Mouse (Mus musculus) inflammation-experienced regulatory T-cells, adult 6 months (primary cell): ENCODE data around the gene Rpl7l1. TPM values are rescaled to one million over a fixed set of nuclear protein-coding genes. Genes with fewer than 3 reads are reported as not detected.
"Not testable (repeated sequence)": the region's sequence is repeated elsewhere in the genome, so short reads cannot be mapped to it uniquely, and the experiment has no call there.

Experiments used
- ATAC-seq: one replicate; pipeline ENCODE4 v1.8.0; 2017
- polyA plus RNA-seq, 3 experiments: library from polyadenylated mRNA; unstranded; fragments of 100-300 nt; shearing (Covaris generic); gene quantifications; one replicate each; pipeline ENCODE4 v1.2.1; 2017

Gene Rpl7l1
- polyA plus RNA-seq, 3 experiments from 2014 or later: 120 to 149 (median 139) TPM

- ATAC-seq: no peak
Observed at GRCm38 (mm10) chr17:46774131-46774472, 8.4 kb downstream of the Rpl7l1 start.

GRCm38 (mm10) chr17:46773278-46774130, 9.0 kb downstream of the Rpl7l1 start:
- ATAC-seq: no peak

DNA sequence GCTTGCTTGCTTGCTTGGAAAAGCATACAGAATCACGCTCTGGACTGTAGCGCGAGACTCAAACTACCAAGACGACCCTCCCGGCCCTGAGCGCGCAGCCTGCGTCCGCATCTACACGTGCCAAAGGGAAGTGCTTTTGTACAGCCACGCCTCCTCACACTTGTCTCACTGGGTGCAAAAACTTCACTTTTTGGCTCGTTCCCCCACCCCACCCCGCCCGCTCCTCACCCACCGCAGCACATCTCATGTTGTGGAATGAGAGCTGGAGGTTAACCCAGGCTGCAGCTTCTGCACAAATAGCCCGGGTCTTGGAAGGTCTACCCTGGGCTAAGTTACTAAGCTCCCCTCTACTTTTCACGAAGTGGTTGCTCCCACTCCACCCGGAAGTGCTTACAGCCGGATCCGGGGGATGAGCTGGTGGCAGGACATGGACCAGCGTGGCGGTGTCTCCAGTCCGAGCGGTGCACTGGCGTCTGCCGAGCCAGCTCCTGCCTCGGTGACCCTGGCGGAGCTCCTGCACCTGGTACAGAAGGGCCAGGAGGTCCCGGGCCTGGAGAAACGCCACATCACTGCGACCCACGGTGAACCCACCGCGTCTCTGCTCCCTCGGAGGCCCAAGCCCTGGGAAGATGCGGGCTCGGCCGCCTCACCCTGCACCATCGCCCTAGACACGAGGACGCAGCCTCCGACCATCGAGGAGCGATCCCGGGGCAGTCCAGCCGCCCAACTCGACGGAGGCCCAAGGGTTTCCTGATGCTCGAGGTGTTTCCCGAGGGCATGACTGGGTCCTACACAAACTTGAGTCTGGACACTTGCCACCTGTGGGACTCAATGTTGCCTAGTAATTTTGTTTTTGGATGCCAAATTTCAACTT, 9.8 kb downstream of the Rpl7l1 start, which contains the start of gene 2310039H08Rik:
TSS of gene 2310039H08Rik (plus strand) at position 232 of the 874 bp plus-strand sequence.
- ATAC-seq: peak; percentile 86

GRCm38 (mm10) chr17:46772038-46772403, 10.5 kb downstream of the Rpl7l1 start:
- ATAC-seq: no peak

GRCm38 (mm10) chr17:46771616-46772015, 10.9 kb downstream of the Rpl7l1 start:
- ATAC-seq: no peak

- ATAC-seq: no peak
Observed at GRCm38 (mm10) chr17:46771025-46771424, 11.4 kb downstream of the Rpl7l1 start.

DNA sequence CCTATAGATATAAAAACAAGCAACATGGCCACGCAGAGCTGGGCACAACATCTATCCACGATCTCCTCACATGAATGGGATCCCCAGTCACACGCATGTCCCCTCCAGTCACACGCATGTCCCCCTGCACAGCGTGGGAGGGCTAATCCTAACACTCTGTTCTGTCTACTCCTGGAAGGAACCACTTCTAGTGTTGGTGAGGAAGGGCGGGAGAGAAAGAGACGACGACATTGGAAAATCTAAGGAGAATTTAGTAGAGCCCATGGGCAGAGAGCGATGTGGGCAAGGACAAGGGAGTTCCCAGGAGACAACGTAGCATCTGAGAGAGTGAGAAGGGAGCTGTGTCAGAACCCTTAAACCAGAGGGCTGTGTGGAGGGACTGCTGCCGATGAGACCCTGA, 11.9 kb downstream of the Rpl7l1 start:
- no peak for ATAC-seq

- ATAC-seq: no peak
Observed at GRCm38 (mm10) chr17:46767868-46768267, 14.6 kb downstream of the Rpl7l1 start.

GRCm38 (mm10) chr17:46764916-46765315, 17.6 kb downstream of the Rpl7l1 start:
- not testable (repeated sequence) for ATAC-seq

DNA sequence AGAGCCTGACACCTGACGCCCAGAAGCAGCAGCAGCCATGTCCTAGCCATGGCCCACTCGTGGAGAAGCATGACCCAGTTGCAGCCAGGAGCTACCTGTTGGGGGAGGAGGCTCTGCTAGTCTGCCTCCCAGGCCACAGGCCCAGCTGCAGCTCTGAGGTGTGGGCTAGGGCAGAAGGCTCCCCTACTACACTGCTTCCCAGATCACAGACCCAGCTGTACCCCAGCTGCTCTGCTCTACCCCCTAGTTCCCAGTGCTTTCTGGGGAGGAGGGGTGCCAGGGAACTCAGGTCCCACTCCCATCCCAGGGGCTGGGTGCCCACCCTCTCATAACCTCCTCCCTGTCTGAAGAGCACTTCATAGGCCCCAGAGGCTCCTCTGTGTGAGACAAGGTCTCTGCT, 18.9 kb downstream of the Rpl7l1 start, which contains the start of gene Ptcra:
TSS of gene Ptcra (minus strand) at position 169 of the 400 bp plus-strand sequence.
- no peak for ATAC-seq

DNA sequence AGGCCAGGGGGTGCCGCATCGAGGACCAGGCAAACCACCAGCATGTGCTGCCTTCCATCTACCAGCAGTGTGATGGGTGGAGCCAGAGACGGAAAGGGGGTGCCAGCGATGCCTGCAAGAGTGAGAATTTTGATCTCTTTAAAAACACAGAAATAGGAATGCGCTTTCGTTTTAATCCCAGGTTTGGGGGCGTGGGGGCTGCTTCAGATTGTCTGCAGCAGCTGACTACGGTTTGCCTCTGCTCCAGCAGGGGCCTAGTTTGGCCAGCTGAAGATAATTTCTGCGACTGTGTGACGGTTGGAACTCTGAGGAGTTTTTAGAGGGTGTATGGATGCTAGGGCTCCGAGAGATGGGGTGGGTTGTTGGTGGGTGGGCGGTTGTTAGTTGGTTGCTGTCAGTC, 23.7 kb downstream of the Rpl7l1 start:
- no peak for ATAC-seq

- ATAC-seq: peak; percentile 97
Observed at GRCm38 (mm10) chr17:46751794-46752556, 30.5 kb downstream of the Rpl7l1 start, which contains the start of gene Cnpy3. Cnpy3 (minus strand) TSS chr17:46752214.

DNA sequence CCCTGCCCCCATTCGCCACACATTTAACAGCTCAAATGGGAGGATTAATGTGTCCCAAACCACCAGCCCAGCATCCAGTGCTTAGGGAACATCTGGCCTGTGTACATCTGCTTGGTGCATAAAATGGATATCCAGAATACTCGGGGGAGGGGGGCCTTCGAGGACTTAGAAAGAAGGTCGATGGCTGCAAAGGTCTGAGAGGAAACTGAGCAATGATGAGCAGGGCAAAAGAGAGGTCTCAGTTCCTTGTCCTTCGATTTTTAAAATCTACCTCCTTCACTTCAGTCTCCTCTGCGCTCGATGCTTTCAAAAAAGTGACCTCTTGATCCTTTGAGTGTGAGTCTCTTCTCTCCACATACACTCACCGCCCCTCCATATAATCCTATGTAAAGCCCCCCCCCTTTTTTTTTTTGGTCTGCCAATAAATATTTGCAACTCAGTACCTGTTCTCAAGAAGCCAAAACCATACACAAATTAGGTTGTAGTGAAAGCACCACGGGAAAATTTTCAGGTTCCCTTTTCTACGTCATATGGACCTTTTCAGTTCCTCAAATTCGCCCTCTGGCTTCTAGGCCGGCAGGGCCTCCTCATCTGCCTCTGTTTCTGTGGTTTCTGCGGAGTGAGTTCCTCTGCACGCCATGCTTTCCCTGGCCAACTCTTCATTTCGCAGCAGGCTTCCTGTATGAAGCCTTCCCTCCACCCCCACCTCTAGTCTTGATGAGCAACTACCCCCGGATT, 31.2 kb downstream of the Rpl7l1 start:
- peak; percentile 32 for ATAC-seq

DNA sequence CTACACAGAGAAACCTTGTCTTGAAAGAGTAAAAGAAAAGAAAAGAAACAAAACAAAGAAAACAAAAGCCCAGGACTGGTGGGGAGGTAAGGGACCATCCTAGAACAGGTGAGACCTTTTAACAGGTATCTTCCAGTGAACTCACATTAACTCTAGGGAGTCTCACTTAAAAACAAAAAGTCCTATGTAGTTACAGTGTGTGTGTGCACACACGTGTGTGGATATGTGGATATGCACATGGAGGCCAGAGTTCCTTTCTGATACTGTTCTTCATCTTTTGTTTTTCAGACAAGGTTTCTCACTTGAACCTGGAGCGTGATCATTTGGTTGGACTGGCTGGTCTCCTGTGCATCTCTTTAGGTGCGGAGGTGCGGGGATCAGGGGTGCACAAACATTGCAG, 31.9 kb downstream of the Rpl7l1 start:
- no peak for ATAC-seq

DNA sequence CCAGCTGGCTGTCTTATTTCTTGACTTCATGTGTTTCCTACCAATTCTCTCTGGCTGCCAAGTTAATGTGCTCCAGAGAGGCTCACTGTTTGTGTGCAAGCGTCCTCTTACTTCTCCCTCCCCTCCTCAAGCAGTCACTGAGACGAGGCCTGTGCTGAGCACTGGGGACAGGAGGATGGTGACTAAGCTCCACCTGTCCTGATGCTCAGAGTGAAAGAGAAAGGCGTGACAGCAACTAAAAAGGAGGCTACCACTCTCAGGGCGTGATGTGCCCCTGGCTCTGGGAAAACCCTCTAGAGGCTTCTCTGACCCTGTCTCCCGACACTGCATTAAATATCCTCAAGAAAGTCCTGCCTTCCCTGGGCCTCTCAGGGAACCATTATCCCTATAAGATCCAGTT, 33.2 kb downstream of the Rpl7l1 start:
- ATAC-seq: no peak

- no peak for ATAC-seq
Observed at GRCm38 (mm10) chr17:46747806-46748205, 34.7 kb downstream of the Rpl7l1 start.

- ATAC-seq: no peak
Observed at GRCm38 (mm10) chr17:46747234-46747633, 35.2 kb downstream of the Rpl7l1 start.

DNA sequence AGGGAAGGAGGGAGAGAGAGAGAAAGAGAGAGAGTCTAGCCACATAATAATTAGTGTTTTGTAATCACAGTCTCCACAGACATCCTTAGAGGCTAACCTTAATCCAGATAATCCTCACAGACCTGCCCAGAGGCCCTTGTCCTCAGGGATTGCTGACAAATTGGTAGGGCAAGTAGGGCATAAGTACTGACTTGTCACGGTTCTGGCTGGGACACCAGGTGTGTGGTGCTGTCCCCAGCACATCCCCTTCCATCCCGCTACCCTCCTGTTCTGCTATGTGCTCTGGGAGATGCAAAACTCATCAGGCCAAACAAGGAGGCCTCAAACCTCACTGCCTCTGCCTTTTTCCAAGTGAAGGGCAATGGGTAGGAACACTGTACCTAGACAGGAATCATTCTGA, 37.0 kb downstream of the Rpl7l1 start:
- ATAC-seq: no peak

DNA sequence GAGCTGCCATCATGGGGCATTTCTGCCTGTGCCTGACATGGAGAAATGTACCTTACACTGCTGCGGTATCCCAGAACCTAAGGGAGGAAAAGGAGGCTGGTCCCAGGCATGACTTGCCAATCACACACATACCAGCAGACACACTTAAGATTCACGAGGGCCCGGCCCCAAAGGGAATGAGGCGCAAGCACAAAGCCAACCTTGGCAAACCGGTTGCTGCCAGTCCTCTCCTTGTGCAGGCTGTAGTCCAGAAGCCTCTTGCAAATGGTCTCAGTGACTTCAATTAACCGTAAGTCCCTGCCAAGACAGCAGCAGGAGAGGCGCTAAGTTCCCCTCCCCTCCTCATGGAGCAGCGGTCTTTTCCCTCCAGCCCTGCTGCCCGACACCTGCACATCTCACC, 39.5 kb downstream of the Rpl7l1 start:
- ATAC-seq: no peak

- no peak for ATAC-seq
Observed at GRCm38 (mm10) chr17:46741305-46741704, 41.2 kb downstream of the Rpl7l1 start.

DNA sequence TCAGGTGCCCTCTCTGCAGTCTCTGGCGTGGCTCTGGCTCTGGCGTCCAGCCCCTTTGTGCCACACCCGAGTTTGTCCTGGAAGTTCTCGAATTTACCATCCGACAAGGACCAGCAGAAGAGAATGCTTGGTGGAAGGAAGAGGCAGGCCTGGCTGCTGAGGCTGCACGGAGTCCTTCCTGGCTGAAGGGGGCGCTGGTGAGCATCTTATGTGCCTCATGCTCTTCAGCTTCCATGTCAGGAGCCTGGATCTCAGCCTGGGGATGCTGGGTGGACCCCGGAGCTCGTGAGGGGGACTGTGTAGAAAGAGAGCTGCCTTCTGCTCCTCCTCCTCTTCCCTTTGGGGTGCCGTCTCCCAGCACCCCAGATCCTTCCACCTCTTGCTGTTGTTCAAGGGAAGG, 46.3 kb downstream of the Rpl7l1 start:
- ATAC-seq: no peak

DNA sequence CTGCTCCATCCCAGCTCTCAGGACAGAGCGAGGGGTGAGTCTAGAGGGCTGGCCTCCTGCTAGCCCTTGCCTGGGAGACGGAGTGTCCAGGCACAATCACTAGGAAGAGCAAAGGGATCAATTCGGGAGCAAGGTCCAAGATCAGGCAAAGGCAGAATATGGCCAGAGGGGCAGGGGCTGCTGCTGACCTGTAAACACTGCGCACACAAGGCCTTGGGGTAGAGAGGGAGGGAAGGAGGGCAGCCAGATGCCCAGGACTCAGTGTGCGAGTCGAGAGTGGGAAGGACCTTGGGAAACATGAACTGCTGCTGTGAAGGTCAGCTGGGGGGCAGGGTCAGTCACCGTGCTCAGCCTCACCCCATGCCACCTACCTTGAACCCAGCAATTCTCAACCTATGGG, 47.2 kb downstream of the Rpl7l1 start:
- no peak for ATAC-seq
